Mouse (Mus musculus) left cerebral cortex, adult 18-20 months (tissue): Measurements from ENCODE around the gene Gja1. TPM values are rescaled to one million over a fixed set of nuclear protein-coding genes. Genes with fewer than 3 reads are reported as not detected.
A peak's percentile ranks its signal among the peaks of the same experiment; 100 is the strongest.
"Not testable (repeated sequence)": the region's sequence is repeated elsewhere in the genome, so short reads cannot be mapped to it uniquely, and the experiment has no call there.

Experiments
- DNase-seq, 2 experiments: peaks; one replicate each; pipeline ENCODE4 v3.0.0; 2021 to 2022; ENCODE audit warnings: low spot score in 2 of 2, mixed read lengths in 1 of 2
- long read RNA-seq, 2 experiments: library from polyadenylated mRNA; stranded (forward); transcript quantifications; one replicate each; pipeline ENCODE4 v2.0.0; 2021
- total RNA-seq, 2 experiments: library from RNA; stranded (reverse); gene quantifications; 2 replicates each; pipeline ENCODE4 v1.2.3; 2021

The Gja1 gene
- 100 to 1,000 TPM; 147 to 198 TPM for total RNA-seq
- long read RNA-seq, experiment 1, transcript Gja1-201 (2 exons, 3,071 nt), result major isoform, 519 of 570 reads
- long read RNA-seq, experiment 1, partial matches to known transcripts, result 43 of 570 reads
- long read RNA-seq, experiment 1, other reads (novel, unspliced or antisense), result 6 of 570 reads
- long read RNA-seq, experiment 2, transcript Gja1-201 (2 exons, 3,071 nt), result major isoform, 304 of 329 reads
- long read RNA-seq, experiment 2, partial matches to known transcripts, result 24 of 329 reads
- long read RNA-seq, experiment 2, other reads (novel, unspliced or antisense), result 1 of 329 reads

GRCm38 (mm10) chr10:56377097-56377965 is at the start of gene Gja1:
Gja1 (plus strand) TSS chr10:56377330.
- DNase-seq, result no peak

DNA sequence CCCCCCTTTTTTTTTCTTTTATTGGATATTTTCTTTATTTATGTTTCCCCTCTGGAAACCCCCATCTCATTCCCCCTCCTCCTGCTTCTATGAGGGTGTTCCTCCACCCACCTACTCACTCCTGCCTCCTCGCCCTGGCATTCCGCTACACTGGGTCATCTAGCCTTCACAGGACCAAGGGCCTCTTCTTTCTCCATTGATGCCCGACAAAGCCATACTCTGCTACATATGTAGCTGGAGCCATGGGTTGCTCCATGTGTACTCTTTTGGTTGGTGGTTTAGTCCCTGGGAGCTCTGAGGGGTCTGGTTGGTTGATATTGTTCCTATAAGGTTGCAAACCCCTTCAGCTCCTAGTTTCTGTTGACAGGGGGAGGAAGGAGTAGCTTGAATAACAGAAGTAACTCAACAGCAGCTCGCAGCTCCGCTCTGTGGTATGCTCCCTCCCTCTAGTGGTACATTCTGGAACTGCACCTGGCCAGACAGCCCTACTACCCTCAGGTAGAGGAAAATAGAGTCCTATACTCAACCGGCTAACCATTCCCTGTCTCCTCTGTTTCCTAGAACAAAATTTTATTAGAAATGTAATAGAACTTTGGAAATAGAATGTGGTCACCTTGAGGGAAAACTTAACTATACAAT is 38.2 kb upstream of the Gja1 start:
- peak; percentile 85 to 93 for DNase-seq

GRCm38 (mm10) chr10:56360472-56360871 is 16.7 kb upstream of the Gja1 start:
- DNase-seq, result no peak

DNA sequence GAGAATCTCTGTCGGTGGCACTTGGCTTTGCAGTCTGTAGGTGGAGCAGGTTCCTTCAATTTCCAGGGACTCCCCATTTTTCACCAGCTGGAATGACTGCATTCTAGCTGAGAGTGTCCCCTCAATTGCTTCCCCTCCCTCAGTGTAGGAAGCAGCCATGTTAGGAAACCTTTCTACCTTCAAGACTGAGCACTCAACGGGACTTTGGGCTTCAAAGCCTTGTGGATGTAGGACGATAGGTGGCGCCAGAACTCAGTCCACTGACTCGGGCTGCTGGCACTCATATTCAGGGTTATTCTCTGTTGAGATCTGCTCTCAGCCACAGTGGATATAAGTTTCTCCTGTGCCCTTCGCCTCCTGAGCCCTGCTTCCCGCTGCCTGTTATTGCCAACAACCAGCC is 8.1 kb upstream of the Gja1 start:
- peak; percentile 78 to 88 for DNase-seq

DNA sequence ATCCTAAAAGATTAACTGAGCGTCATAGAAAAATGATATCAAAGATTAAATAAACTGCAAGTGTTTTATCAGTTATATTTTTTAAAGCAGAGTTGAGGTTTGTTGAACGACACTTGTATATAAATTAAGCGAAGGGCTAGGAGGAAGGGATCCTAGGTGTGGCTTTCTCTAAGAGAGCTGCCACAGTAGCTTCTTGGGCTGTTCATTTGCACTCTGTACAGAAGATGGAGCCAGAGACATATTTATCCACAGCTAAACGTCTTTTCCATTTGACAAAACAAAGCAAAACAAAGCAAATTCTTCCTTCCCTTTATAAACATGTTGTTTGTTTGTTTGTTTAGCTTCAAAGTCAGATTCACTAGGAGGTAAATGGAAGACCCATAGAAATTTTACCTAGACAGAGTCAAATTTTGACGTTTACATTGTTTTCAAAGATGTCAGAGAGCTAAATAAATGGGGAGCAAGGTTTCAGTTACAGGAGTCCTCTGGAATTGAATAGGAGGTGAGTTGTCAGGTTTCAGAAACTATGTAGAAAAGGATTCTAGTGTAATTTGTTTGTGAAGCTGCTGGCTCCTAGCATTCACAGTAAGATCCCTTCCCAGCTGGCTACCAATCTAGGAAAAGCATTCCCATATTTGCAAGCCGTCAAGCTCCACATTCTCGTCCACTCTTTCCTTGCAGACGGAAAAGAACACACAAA is 4.0 kb upstream of the Gja1 start:
- DNase-seq, result no peak

GRCm38 (mm10) chr10:56374169-56374568 is 3.0 kb upstream of the Gja1 start:
- no peak for DNase-seq

DNA sequence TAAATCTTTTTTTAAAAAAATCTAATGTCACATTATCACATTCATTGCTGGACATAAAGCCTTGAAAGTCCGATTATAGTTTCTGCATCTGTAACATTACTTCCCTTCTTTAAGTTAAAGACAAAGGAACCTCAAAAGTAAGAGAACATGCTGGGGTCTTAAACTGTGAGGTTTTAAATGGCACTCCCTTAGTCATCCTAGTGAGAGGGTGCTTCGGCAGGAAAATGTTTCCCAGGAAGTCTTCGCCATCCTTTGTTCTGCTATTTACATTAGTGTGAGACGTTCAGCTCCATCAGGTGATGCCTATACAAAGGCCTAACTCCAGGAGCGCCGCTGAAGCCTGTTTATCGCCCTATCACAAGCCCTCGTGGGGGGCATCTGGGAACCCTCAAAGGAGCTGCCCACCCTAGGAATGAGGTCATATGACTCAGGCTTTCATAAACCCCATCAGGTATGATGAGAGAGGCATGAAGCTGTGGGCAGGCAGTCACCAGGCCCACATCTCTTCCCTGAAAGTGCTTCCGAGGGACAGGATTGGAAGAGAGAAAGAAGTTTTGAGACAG is 1.1 kb upstream of the Gja1 start:
- DNase-seq, result no peak

- no peak for DNase-seq
These were observed 977 bp downstream of the Gja1 start for GRCm38 (mm10) chr10:56377966-56378647.

DNA sequence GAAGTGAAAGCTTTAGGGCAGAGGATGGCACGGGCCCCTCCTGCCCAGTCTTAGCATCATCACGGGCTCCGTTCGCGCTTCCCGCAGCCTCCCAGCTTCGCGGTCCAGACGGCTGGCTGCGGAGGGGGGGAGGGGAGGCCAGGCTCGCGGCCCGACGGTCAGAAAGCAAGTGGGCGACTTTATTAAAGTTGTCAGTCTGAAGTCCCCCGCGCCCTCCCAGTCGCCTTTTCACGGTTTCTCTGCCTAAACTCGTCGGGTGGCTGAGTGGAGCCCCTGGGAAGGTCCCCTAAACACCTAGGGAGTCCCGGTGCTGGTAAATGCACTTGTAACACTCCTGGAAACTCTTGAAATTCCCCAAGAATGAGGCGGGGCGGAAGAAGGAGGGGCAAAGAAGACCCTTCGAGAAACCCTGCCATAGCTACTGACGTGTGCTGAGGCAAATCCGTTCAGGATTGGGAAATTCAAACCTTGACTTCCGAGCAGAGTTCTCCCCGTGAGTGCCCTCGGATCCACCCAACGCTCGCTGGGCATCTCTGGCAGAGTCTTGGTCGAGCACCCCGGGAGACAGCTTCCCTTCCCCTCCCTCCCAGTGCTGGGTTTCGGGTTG is 1.6 kb downstream of the Gja1 start:
- peak in 1 of 2 experiments; percentile 11 for DNase-seq

GRCm38 (mm10) chr10:56379720-56380119 is 2.6 kb downstream of the Gja1 start:
- DNase-seq, result no peak

DNA sequence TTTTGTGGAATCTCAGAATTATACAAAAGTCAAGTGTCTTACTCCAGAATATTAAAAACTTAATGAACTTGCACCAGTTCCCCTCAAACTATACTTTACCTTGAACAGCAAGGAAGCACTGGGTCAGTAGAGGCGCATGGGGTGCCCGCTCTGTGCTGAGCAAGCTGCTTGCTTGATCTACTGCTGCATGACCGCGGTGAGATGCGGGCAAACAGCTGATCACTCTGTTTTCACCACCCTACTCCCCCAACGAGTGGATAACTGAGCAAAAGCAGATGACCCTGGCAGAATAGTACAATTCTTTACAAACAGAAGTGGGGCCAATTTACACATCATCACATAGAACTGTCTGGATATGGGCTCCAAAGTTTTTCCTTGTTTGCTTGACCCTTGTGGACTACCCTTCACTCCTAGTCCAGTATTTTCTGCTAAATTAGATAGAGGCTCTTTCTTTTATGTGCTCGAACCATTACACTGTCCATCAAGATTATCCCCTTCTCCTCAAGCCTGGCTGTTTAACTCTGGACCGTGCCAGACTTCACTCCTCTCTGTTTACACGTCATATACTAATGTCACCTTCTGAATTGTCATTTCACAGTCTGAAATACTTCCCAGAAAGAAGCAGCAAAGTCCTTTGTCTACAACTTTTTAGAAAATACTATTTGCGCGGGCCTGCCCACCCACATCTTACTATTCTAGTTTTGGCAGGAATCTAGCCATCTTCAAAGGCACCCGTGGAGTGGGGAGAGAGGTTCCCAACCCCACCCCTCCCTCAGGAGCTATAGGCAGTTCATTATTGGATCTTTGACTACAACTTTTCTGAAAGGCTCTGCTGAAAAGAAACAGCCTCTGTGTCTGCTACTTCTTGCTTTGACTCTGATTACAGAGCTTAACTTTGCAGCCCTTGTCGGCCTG is 8.3 kb downstream of the Gja1 start:
- no peak for DNase-seq

GRCm38 (mm10) chr10:56393095-56393784 is 16.1 kb downstream of the Gja1 start:
- DNase-seq, result no peak

DNA sequence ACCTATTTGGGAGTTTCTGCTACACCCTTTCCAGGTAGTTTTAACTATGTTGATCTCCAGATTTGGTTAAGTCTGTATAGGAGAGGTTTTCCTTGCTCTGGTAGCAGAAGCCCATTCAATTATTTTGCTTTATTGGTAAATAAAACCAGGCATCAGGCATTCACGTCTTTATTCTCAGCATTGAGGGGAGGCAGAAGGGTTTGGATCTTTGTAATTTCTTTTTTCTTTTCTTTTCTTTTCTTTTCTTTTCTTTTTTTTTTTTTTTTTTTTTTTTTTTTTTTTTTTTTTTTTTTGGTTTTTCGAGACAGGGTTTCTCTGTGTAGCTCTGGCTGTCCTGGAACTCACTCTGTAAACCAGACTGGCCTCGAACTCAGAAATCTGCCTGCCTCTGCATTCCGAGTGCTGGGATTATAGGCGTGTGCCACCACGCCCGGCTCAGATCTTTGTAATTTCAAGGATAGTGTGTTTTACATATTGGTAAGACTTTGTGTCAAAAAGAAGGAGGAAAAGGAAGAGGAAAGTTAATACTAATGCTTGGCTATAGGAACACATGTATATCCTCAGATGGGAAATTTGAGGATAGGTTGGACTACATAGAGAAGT is 16.8 kb downstream of the Gja1 start:
- not testable (repeated sequence) for DNase-seq

GRCm38 (mm10) chr10:56397875-56398274 is 20.7 kb downstream of the Gja1 start:
- no peak for DNase-seq

- DNase-seq, result no peak
These were observed 21.2 kb downstream of the Gja1 start for GRCm38 (mm10) chr10:56398310-56398709.

GRCm38 (mm10) chr10:56401396-56401795 is 24.3 kb downstream of the Gja1 start:
- not testable (repeated sequence) for DNase-seq

DNA sequence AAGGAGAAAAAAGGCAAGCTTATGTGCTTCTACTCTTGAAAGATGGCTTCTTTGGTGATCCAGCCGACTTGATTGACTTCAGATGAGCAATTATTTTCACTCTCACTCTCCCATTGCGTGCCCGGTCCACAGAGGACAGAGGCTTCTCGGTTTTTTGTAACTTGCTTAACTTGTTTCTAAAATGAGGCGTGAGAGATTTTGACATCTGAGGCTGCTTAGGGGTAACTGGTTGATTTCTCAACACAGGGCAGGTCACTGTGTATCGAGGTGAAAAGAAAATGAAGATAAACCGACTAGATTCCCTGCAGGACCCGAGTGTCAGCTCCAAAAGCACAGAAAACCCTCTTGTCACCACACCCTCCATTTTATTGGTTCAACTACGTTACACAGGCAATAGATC is 28.8 kb downstream of the Gja1 start:
- DNase-seq, result no peak
